Mouse (Mus musculus): Measurements from ENCODE around the gene Gm6583.

Gm6583 gene

GRCm38 (mm10) chr5:112355910-112356309, at the start of gene Gm6583:
Gene Gm6583, minus strand, starts transcription at chr5:112356033.
- in situ Hi-C loops (cut with MboI; ENCODE audit: low sequenced_read_pairs), result no loop called here

GRCm38 (mm10) chr5:112402437-112402836, 46.6 kb upstream of the Gm6583 start:
- in situ Hi-C loops (cut with MboI; ENCODE audit: low sequenced_read_pairs), result no loop called here

- in situ Hi-C loops (cut with MboI; ENCODE audit: low sequenced_read_pairs), result no loop called here
These were observed 43.5 kb upstream of the Gm6583 start for GRCm38 (mm10) chr5:112399284-112399683.

GRCm38 (mm10) chr5:112396066-112396465, 40.2 kb upstream of the Gm6583 start:
- in situ Hi-C loops (cut with MboI; ENCODE audit: low sequenced_read_pairs), result no loop called here

GRCm38 (mm10) chr5:112394779-112395443, 39.1 kb upstream of the Gm6583 start, which contains the start of gene Asphd2:
Gene Asphd2, minus strand, starts transcription at chr5:112394866.
- in situ Hi-C loops (cut with MboI; ENCODE audit: low sequenced_read_pairs), result no loop called here

- in situ Hi-C loops (cut with MboI; ENCODE audit: low sequenced_read_pairs), result no loop called here
These were observed 38.6 kb upstream of the Gm6583 start for GRCm38 (mm10) chr5:112394415-112394763.

- in situ Hi-C loops (cut with MboI; ENCODE audit: low sequenced_read_pairs), result no loop called here
These were observed 38.0 kb upstream of the Gm6583 start for GRCm38 (mm10) chr5:112393741-112394414.

GRCm38 (mm10) chr5:112391676-112392323, 36.0 kb upstream of the Gm6583 start:
- in situ Hi-C loops (cut with MboI; ENCODE audit: low sequenced_read_pairs), result no loop called here

GRCm38 (mm10) chr5:112391002-112391401, 35.2 kb upstream of the Gm6583 start:
- in situ Hi-C loops (cut with MboI; ENCODE audit: low sequenced_read_pairs), result no loop called here

- in situ Hi-C loops (cut with MboI; ENCODE audit: low sequenced_read_pairs), result no loop called here
These were observed 33.5 kb upstream of the Gm6583 start for GRCm38 (mm10) chr5:112389352-112389751.

GRCm38 (mm10) chr5:112385973-112386372, 30.1 kb upstream of the Gm6583 start:
- in situ Hi-C loops (cut with MboI; ENCODE audit: low sequenced_read_pairs), result no loop called here

- in situ Hi-C loops (cut with MboI; ENCODE audit: low sequenced_read_pairs), result no loop called here
These were observed 29.1 kb upstream of the Gm6583 start for GRCm38 (mm10) chr5:112384805-112385472.

GRCm38 (mm10) chr5:112382641-112383330, 27.0 kb upstream of the Gm6583 start:
- in situ Hi-C loops (cut with MboI; ENCODE audit: low sequenced_read_pairs), result no loop called here

- in situ Hi-C loops (cut with MboI; ENCODE audit: low sequenced_read_pairs), result no loop called here
These were observed 26.2 kb upstream of the Gm6583 start for GRCm38 (mm10) chr5:112382042-112382441.

- in situ Hi-C loops (cut with MboI; ENCODE audit: low sequenced_read_pairs), result no loop called here
These were observed 25.3 kb upstream of the Gm6583 start for GRCm38 (mm10) chr5:112381154-112381553.

GRCm38 (mm10) chr5:112378716-112379115, 22.9 kb upstream of the Gm6583 start:
- in situ Hi-C loops (cut with MboI; ENCODE audit: low sequenced_read_pairs), result no loop called here

GRCm38 (mm10) chr5:112377380-112377779, 21.5 kb upstream of the Gm6583 start:
- in situ Hi-C loops (cut with MboI; ENCODE audit: low sequenced_read_pairs), result no loop called here

GRCm38 (mm10) chr5:112376111-112376510, 20.3 kb upstream of the Gm6583 start:
- in situ Hi-C loops (cut with MboI; ENCODE audit: low sequenced_read_pairs), result no loop called here

- in situ Hi-C loops (cut with MboI; ENCODE audit: low sequenced_read_pairs), result no loop called here
These were observed 16.1 kb upstream of the Gm6583 start for GRCm38 (mm10) chr5:112371933-112372332.

GRCm38 (mm10) chr5:112370236-112370813, 14.5 kb upstream of the Gm6583 start:
- in situ Hi-C loops (cut with MboI; ENCODE audit: low sequenced_read_pairs), result no loop called here

GRCm38 (mm10) chr5:112369326-112369725, 13.5 kb upstream of the Gm6583 start:
- in situ Hi-C loops (cut with MboI; ENCODE audit: low sequenced_read_pairs), result no loop called here
